Mouse (Mus musculus) bone marrow macrophage, adult 2 months (primary cell): ENCODE measurements around the gene Htra1.

Experiments
- CTCF ChIP-seq: IDR thresholded peaks from 2 replicates; pipeline ENCODE4 v1.5.1; 2012; ENCODE audit warnings: low read depth, mild to moderate bottlenecking, low read length, moderate library complexity
- POLR2A ChIP-seq: IDR thresholded peaks from 2 replicates; pipeline ENCODE4 v1.6.1; 2012; ENCODE audit warnings: mild to moderate bottlenecking, low read depth, low read length, borderline replicate concordance

DNA sequence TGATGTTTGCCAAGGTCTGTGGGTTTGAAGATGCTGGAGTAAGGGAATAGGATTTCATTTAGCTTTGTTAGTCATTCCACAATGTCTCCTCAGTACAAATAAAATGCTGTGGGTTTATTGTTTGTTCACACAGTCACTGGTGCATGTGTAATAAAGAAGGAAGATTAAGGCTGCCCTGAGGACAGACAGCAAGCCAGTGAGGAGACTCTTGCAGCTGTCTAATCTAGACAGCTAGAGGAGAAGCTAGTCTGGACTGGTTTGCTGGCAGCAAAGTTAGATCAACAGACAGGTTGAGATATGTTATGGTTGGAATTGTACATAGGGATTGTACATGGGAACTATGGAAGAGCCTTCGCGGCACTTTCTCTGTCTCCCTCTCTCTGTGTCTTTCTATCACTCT, 71.3 kb downstream of the Htra1 start:
- TF ChIP-seq POLR2A (no peak), CTCF (no peak)
